Mouse (Mus musculus): ENCODE measurements around the gene Fmnl2.

Gene Fmnl2

GRCm38 (mm10) chr2:53030432-53030826 lies 172.8 kb downstream of the Fmnl2 start:
- no peak for DNase-seq (ENCODE audit: low spot score in 2 of 2)

- no peak for DNase-seq (ENCODE audit: low spot score in 2 of 2)
These were observed 180.6 kb downstream of the Fmnl2 start for GRCm38 (mm10) chr2:53038253-53038652.

- no peak for DNase-seq (ENCODE audit: low spot score in 2 of 2)
These were observed 181.1 kb downstream of the Fmnl2 start for GRCm38 (mm10) chr2:53038737-53039136.

GRCm38 (mm10) chr2:53047031-53047430 lies 189.4 kb downstream of the Fmnl2 start:
- DNase-seq (ENCODE audit: low spot score in 2 of 2): no peak

- DNase-seq (ENCODE audit: low spot score in 2 of 2): no peak
These were observed 190.2 kb downstream of the Fmnl2 start for GRCm38 (mm10) chr2:53047749-53048387.

- no peak for DNase-seq (ENCODE audit: low spot score in 2 of 2)
These were observed 192.7 kb downstream of the Fmnl2 start for GRCm38 (mm10) chr2:53050376-53050775.

GRCm38 (mm10) chr2:53051502-53051901 lies 193.8 kb downstream of the Fmnl2 start:
- no peak for DNase-seq (ENCODE audit: low spot score in 2 of 2)

- no peak for DNase-seq (ENCODE audit: low spot score in 2 of 2)
These were observed 196.1 kb downstream of the Fmnl2 start for GRCm38 (mm10) chr2:53053714-53054113.

- no peak for DNase-seq (ENCODE audit: low spot score in 2 of 2)
These were observed 198.9 kb downstream of the Fmnl2 start for GRCm38 (mm10) chr2:53056556-53056955.

- DNase-seq (ENCODE audit: low spot score in 2 of 2): no peak
These were observed 199.6 kb downstream of the Fmnl2 start for GRCm38 (mm10) chr2:53057291-53057690.

GRCm38 (mm10) chr2:53061363-53062000 lies 203.8 kb downstream of the Fmnl2 start:
- DNase-seq (ENCODE audit: low spot score in 2 of 2): no peak

- no peak for DNase-seq (ENCODE audit: low spot score in 2 of 2)
These were observed 209.3 kb downstream of the Fmnl2 start for GRCm38 (mm10) chr2:53066973-53067372.

- peak; percentile 69 for DNase-seq (ENCODE audit: low spot score in 2 of 2)
These were observed 212.9 kb downstream of the Fmnl2 start for GRCm38 (mm10) chr2:53070607-53071006.

- DNase-seq (ENCODE audit: low spot score in 2 of 2): no peak
These were observed 222.1 kb downstream of the Fmnl2 start for GRCm38 (mm10) chr2:53079693-53080286.

GRCm38 (mm10) chr2:53082045-53082444 lies 224.4 kb downstream of the Fmnl2 start:
- DNase-seq (ENCODE audit: low spot score in 2 of 2): no peak

- no peak for DNase-seq (ENCODE audit: low spot score in 2 of 2)
These were observed 224.8 kb downstream of the Fmnl2 start for GRCm38 (mm10) chr2:53082501-53082900.

- DNase-seq (ENCODE audit: low spot score in 2 of 2): no peak
These were observed 225.6 kb downstream of the Fmnl2 start for GRCm38 (mm10) chr2:53083241-53083640.

- DNase-seq (ENCODE audit: low spot score in 2 of 2): peak in 1 of 2 experiments; percentile 46
These were observed 228.1 kb downstream of the Fmnl2 start for GRCm38 (mm10) chr2:53085617-53086202.

- DNase-seq (ENCODE audit: low spot score in 2 of 2): no peak
These were observed 231.1 kb downstream of the Fmnl2 start for GRCm38 (mm10) chr2:53088744-53089143.

- peak; percentile 15 to 26 for DNase-seq (ENCODE audit: low spot score in 2 of 2)
These were observed 237.4 kb downstream of the Fmnl2 start for GRCm38 (mm10) chr2:53095031-53095430.

- no peak for DNase-seq (ENCODE audit: low spot score in 2 of 2)
These were observed 237.8 kb downstream of the Fmnl2 start for GRCm38 (mm10) chr2:53095489-53095888.

GRCm38 (mm10) chr2:53100093-53100492 lies 242.4 kb downstream of the Fmnl2 start:
- no peak for DNase-seq (ENCODE audit: low spot score in 2 of 2)

Data from heart, adult 9 months (tissue).